Mouse (Mus musculus): ENCODE results near the gene Mpz. TPM values are rescaled to one million over a fixed set of nuclear protein-coding genes. Genes with fewer than 3 reads are reported as not detected.

Gene Mpz
- polyA plus RNA-seq, 1 experiment = 0.28 TPM

DNA sequence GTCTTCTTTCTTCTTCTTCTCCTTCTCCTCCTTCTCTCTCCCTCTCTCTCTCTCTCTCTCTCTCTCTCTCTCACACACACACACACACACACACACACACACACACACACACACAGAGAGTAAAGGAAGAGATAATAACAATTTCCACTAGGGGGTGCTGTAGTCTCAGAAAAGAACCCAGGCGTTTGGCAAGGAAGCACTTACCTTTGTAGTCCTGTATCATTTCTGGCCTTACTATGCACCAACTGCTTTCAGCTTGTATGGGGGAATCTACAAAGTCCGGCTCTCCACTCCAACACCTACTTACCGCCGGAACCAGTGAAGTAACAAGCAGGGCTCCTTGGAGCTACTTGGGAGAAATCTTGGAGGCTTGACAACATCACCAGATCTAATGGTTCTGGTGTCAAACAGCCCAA, 32.2 kb upstream of the Mpz start:
- Histone ChIP-seq H3K36me3 (ENCODE audit: control insufficient read depth, insufficient read depth, low read length) (no peaks in the 10 kb centered on the region), H3K4me1 (ENCODE audit: control insufficient read depth, insufficient read depth, insufficient read length, low read length) (peaks cover 6% of the 10 kb centered on the region; the same call in 1 of the 2 replicates), H3K4me3 (ENCODE audit: low read depth, low read length) (no peak overlapping the region), H3K27me3 (ENCODE audit: control insufficient read depth, insufficient read depth, low read length) (no peaks in the 10 kb centered on the region), H3K27ac (ENCODE audit: insufficient read depth, low read depth, low read length) (no peak overlapping the region)
- TF ChIP-seq CTCF (IDR thresholded peaks at IDR 0.05; ENCODE audit: extremely low read depth, insufficient read length, insufficient replicate concordance, low read depth, low read length) (0 out of 2 replicates have a peak, but pooled peaks have one; percentile 3), POLR2A (IDR thresholded peaks at IDR 0.05; ENCODE audit: low read depth, low read length) (no peak)
- WGBS = 5% methylated on average over 4 of the region's 4 CpGs

DNA sequence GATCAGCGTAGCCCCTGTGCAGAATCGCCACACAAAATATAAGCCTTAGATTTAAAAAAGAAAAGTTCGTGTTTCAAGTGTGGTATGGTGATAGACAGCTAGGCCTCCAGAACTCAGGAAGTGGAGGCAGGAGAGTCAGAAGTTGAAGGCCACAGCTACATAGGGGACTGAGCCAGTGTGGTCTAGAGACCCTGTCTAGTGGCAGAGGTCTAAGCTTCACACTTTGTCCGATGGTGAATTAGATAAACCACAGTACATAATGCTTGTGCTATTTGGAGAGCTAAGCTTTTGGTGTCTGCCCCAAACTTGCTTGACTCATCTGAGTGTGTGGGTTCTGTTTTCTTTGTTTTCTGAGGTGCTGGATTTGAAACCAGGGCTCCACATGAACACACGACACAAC, 31.5 kb upstream of the Mpz start:
- 80% methylated on average over 5 of the region's 5 CpGs for WGBS
- TF ChIP-seq CTCF (IDR thresholded peaks at IDR 0.05; ENCODE audit: extremely low read depth, insufficient read length, insufficient replicate concordance, low read depth, low read length) (no peak), POLR2A (IDR thresholded peaks at IDR 0.05; ENCODE audit: low read depth, low read length) (no peak)
- Histone ChIP-seq H3K27me3 (ENCODE audit: control insufficient read depth, insufficient read depth, low read length) (no peaks in the 10 kb centered on the region), H3K4me1 (ENCODE audit: control insufficient read depth, insufficient read depth, insufficient read length, low read length) (peaks cover 2% of the 10 kb centered on the region; the same call in 1 of the 2 replicates), H3K27ac (ENCODE audit: insufficient read depth, low read depth, low read length) (no peak overlapping the region), H3K36me3 (ENCODE audit: control insufficient read depth, insufficient read depth, low read length) (no peaks in the 10 kb centered on the region), H3K4me3 (ENCODE audit: low read depth, low read length) (no peak overlapping the region)

DNA sequence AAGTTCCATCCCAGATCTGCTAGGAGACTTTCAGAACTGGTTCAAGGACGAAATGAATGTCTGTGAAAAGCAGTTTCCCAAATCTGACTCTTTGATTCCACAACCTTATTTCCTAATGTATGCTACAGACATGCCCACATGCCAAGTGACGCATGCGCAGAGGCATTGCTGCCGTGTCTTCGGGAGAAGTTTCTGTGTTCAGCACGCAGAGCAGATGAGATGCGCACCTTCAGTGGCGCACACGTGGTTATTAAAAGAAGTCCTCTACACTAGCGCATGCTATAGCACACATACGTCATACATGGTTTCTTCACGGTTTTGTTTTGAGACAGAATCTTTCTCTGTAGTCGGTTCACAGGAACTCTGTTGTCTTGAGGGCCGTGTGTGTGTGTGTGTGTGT, 31.1 kb upstream of the Mpz start:
- no peaks in the 10 kb centered on the region for H3K36me3 ChIP-seq (ENCODE audit: control insufficient read depth, insufficient read depth, low read length)
- TF ChIP-seq CTCF (IDR thresholded peaks at IDR 0.05; ENCODE audit: extremely low read depth, insufficient read length, insufficient replicate concordance, low read depth, low read length) = no peak
- no peak for TF ChIP-seq POLR2A (IDR thresholded peaks at IDR 0.05; ENCODE audit: low read depth, low read length)
- no peak overlapping the region for H3K4me3 ChIP-seq (ENCODE audit: low read depth, low read length)
- H3K27me3 ChIP-seq (ENCODE audit: control insufficient read depth, insufficient read depth, low read length) = no peaks in the 10 kb centered on the region
- WGBS = 85% methylated on average over 14 of the region's 14 CpGs
- no peak overlapping the region for H3K27ac ChIP-seq (ENCODE audit: insufficient read depth, low read depth, low read length)
- H3K4me1 ChIP-seq (ENCODE audit: control insufficient read depth, insufficient read depth, insufficient read length, low read length) = peaks cover 2% of the 10 kb centered on the region; the same call in 1 of the 2 replicates

DNA sequence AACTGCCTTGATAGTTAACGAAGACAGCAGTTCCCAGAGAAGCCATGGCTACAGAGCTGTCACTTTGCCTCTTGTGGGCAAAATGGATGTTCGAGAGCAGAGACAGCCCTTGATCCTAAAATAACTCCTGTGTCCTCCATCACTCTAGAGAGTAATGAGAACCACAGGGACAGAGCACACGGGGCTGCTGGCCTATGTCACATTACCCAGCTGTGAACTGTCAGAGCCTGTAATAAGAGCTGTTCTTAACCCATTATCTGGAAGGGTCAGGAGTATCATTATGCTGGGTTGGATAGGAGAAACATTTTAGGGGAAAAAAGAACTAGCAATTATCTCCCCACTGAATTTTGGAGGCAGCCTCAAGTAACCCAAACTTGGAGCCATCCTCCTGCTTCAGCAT, 29.6 kb upstream of the Mpz start:
- H3K4me1 ChIP-seq (ENCODE audit: control insufficient read depth, insufficient read depth, insufficient read length, low read length) = peaks cover 2% of the 10 kb centered on the region; the same call in 1 of the 2 replicates
- TF ChIP-seq CTCF (IDR thresholded peaks at IDR 0.05; ENCODE audit: extremely low read depth, insufficient read length, insufficient replicate concordance, low read depth, low read length) (no peak), POLR2A (IDR thresholded peaks at IDR 0.05; ENCODE audit: low read depth, low read length) (no peak)
- no peaks in the 10 kb centered on the region for H3K36me3 ChIP-seq (ENCODE audit: control insufficient read depth, insufficient read depth, low read length)
- WGBS = 64% methylated on average over 3 of the region's 3 CpGs
- H3K27ac ChIP-seq (ENCODE audit: insufficient read depth, low read depth, low read length) = no peak overlapping the region
- H3K4me3 ChIP-seq (ENCODE audit: low read depth, low read length) = no peak overlapping the region
- H3K27me3 ChIP-seq (ENCODE audit: control insufficient read depth, insufficient read depth, low read length) = no peaks in the 10 kb centered on the region

DNA sequence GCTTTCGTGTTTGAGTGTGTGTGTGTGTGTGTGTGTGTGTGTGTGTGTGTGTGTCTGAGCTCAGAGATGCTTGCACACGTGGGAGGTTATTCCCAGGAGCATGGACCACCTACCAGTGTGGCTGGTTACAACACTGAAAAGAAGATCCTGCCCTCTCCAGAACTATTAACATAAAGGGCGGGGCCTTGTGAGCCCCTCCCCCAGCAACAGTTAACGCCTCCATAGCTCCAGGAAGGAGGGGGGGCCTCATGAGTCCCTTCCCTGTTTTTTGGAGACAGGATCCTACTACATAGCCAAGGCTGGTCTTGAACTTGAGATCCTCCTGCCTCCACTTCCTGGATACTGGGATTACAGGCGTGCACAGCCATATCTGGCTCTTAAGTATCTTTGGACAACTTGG, 28.7 kb upstream of the Mpz start:
- 46% methylated on average over 5 of the region's 5 CpGs for WGBS
- Histone ChIP-seq H3K27ac (ENCODE audit: insufficient read depth, low read depth, low read length) (no peak overlapping the region), H3K27me3 (ENCODE audit: control insufficient read depth, insufficient read depth, low read length) (no peaks in the 10 kb centered on the region), H3K36me3 (ENCODE audit: control insufficient read depth, insufficient read depth, low read length) (no peaks in the 10 kb centered on the region), H3K4me1 (ENCODE audit: control insufficient read depth, insufficient read depth, insufficient read length, low read length) (peaks cover 2% of the 10 kb centered on the region; the same call in 1 of the 2 replicates), H3K4me3 (ENCODE audit: low read depth, low read length) (no peak overlapping the region)
- TF ChIP-seq POLR2A (IDR thresholded peaks at IDR 0.05; ENCODE audit: low read depth, low read length) (no peak), CTCF (IDR thresholded peaks at IDR 0.05; ENCODE audit: extremely low read depth, insufficient read length, insufficient replicate concordance, low read depth, low read length) (no peak)

DNA sequence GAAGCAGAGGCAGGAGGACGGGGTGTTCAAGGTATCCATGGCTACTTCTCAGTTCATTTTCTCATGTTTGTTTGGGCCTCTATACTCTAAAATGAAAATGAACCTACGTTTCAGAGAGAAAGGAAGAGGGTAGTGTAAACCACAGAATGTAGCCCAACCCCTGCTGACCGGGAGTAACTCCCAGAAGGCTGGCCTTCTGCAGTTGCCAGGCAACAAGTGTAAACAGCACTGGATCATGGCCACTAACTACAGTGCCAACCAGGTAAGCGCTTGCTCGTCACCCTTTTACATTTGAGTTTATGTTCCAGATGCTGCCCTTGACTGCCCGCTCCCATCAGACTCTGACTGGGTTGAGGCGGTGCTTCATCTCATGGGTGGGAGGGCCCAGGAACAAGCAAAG, 27.6 kb upstream of the Mpz start:
- no peak for TF ChIP-seq CTCF (IDR thresholded peaks at IDR 0.05; ENCODE audit: extremely low read depth, insufficient read length, insufficient replicate concordance, low read depth, low read length)
- no peak for TF ChIP-seq POLR2A (IDR thresholded peaks at IDR 0.05; ENCODE audit: low read depth, low read length)
- Histone ChIP-seq H3K4me1 (ENCODE audit: control insufficient read depth, insufficient read depth, insufficient read length, low read length) (peaks cover 2% of the 10 kb centered on the region; the same call in 1 of the 2 replicates), H3K27me3 (ENCODE audit: control insufficient read depth, insufficient read depth, low read length) (no peaks in the 10 kb centered on the region), H3K27ac (ENCODE audit: insufficient read depth, low read depth, low read length) (0 out of 2 replicates have a peak overlapping the region, but pooled peaks have one; percentile 13), H3K4me3 (ENCODE audit: low read depth, low read length) (peak overlapping the region; percentile 9), H3K36me3 (ENCODE audit: control insufficient read depth, insufficient read depth, low read length) (0 out of 2 replicates have a peak, but pooled peaks cover under 1% of the 10 kb centered on the region)
- WGBS = 16% methylated on average over 7 of the region's 7 CpGs

GRCm38 (mm10) chr1:171124398-171124797, 26.1 kb upstream of the Mpz start:
- no peak overlapping the region for H3K4me3 ChIP-seq (ENCODE audit: low read depth, low read length)
- WGBS = 70% methylated on average over 5 of the region's 5 CpGs

More at GRCm38 (mm10) chr1:171124398-171124797, 26.1 kb upstream of the Mpz start:
- no peak for TF ChIP-seq CTCF (IDR thresholded peaks at IDR 0.05; ENCODE audit: extremely low read depth, insufficient read length, insufficient replicate concordance, low read depth, low read length)
- TF ChIP-seq POLR2A (IDR thresholded peaks at IDR 0.05; ENCODE audit: low read depth, low read length) = no peak
- peaks cover 2% of the 10 kb centered on the region; the same call in 1 of the 2 replicates for H3K4me1 ChIP-seq (ENCODE audit: control insufficient read depth, insufficient read depth, insufficient read length, low read length)
- no peaks in the 10 kb centered on the region for H3K27me3 ChIP-seq (ENCODE audit: control insufficient read depth, insufficient read depth, low read length)
- H3K27ac ChIP-seq (ENCODE audit: insufficient read depth, low read depth, low read length) = no peak overlapping the region
- peaks cover 13% of the 10 kb centered on the region for H3K36me3 ChIP-seq (ENCODE audit: control insufficient read depth, insufficient read depth, low read length)
